In the genomic region with DNA sequence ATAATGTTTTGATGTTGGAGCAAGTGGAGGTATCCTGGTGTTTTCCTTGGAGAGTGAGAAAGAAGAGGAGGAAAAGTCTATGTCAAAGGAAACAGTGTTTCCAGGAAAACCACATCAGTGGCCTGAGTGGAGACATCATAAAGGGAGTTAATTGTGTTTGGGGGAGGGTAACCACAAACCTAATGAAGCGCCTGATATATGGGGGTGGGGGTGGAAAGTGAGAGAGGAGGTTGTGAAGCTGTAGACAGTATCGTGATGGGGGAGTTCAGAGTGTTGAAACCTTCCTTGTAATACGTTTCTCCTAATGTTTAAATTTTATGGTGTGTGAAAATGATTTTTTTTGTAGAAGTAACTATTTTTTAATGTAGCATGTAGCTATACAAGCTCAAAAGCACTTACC, we compare ENCODE assay signal across 15 mouse cellular contexts.
"Had no signal": no experiment of that assay in that cellular context is flagged by ENCODE, and none has a peak within 500 bp of the region (broad histone marks: within the 10 kb centered on the region; RNA-seq: fewer than 3 reads in every experiment).

No protein-coding gene starts in this region.

- H3K9me3 ChIP-seq: liver, embryonic 13.5 days; midbrain, embryonic 12.5 days had no signal

- H3K9ac ChIP-seq: liver, embryonic 13.5 days; midbrain, embryonic 12.5 days had no signal

- ATAC-seq: hindbrain, postnatal 0 days; inflammation-experienced regulatory T-cells, adult 6 months; intestine, embryonic 16.5 days had no signal

- H3K36me3 ChIP-seq: liver, embryonic 13.5 days; midbrain, embryonic 12.5 days had no signal

- H3K4me1 ChIP-seq: liver, embryonic 13.5 days; midbrain, embryonic 12.5 days had no signal

- H3K4me2 ChIP-seq: liver, embryonic 13.5 days; midbrain, embryonic 12.5 days had no signal

- H3K27ac ChIP-seq: left cerebral cortex, adult 2 months; liver, embryonic 13.5 days; midbrain, embryonic 12.5 days had no signal

- H3K27me3 ChIP-seq: liver, embryonic 13.5 days; midbrain, embryonic 12.5 days had no signal

- H3K4me3 ChIP-seq: left cerebral cortex, adult 2 months; liver, embryonic 13.5 days; midbrain, embryonic 12.5 days had no signal

- DNase-seq: kidney, adult 2 months; kidney, postnatal 14 days; layer of hippocampus, postnatal 36 days; liver, embryonic 13.5 days; lung, adult 2 months; lung, postnatal 14 days; lung, postnatal 4 days; retina, postnatal 1 day; thymus, adult 18-20 months; thymus, postnatal 36 days had no signal
